Mouse (Mus musculus) R1 (cell line): ENCODE results near the gene Idh1.

Source experiments
- DNase-seq: peaks from one replicate; pipeline ENCODE4 v3.0.0-alpha.2; 2018; ENCODE audit warnings: low read depth, low spot score

Gene Idh1

DNA sequence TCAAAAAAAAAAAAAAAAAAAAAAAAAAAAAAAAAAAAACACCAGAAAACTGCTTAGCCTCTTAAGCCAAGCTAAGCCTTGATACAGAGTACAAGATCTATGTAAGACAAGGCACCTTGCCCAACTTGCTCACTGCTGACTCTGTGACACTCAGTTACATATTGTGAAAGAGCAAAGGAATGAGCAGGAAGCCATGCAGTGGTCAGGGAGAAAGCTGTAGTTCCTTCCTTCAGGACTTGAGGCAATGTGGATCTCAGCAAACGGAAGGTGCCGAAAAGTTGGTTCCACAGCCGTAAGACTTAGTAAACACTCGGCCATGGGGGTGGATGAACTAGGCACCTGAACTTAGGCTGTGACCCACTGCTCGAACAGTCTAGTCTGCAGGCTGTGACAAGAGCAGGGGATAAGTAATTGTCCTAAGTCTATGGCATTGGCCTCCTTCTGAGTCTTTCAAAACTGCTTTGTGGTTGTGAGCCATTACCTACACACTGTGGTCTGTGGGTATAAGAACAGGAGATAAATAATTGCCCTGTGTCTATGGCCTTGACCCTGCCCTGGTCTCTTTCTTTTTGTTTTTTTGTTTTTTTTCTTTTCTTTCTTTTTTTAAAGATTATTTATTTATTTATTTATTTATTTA lies 72.6 kb downstream of the Idh1 start:
- DNase-seq, result no peak

DNA sequence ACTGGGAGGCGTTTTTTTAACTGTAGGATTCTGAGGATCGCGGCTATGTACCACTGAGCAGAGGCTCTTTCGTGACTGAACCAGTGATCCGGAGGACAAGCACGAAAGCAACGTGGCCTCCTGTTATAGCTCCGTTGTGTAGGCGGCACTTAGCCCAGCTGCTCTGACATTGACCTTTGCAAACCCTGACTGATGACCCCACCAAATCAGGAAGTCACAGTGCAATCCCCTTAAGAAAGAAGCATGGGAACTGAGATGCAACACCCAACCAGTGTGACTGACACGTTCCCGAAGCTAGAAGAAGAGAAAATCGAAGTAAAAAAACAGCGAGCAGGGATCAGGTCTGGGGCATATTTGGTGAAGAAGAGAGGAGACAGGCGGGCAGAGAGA lies 73.5 kb downstream of the Idh1 start:
- DNase-seq, result no peak

DNA sequence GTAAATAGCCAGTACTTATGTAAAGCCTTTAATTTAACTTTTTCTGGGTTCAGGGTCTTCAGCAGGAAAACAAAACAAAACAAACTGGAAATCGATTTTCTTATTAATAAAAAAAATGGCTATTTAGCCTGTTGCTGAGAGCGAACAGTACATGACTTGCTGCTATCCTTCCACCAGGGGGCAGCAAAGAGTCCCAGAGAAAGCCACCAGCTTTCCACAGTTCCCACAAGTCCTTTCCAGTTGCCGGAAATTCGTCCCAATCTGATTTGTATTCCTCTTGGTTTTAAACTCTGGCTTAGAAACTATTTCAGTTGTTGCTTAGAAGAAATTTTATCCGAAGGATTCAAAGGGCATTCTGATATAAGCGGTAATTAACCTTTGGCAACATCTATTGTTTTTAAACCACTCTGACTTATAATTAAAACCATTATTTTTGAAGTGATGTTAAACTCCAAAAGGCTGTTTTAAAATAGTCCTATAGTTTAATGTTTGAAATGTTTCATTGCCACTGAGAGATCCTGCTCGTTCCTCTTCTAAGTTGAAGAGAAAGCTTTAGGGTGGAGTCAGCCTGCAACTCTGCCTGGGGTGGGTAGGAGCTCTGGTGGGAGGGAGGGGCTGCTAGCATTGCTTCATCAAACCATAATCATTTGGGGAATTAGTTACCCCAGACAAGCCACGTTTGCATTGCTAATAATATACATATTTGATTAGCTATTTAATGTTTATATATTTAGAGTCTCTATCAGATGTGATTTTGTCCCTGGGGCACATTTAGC lies 74.1 kb downstream of the Idh1 start:
- peak; percentile 92 for DNase-seq

DNA sequence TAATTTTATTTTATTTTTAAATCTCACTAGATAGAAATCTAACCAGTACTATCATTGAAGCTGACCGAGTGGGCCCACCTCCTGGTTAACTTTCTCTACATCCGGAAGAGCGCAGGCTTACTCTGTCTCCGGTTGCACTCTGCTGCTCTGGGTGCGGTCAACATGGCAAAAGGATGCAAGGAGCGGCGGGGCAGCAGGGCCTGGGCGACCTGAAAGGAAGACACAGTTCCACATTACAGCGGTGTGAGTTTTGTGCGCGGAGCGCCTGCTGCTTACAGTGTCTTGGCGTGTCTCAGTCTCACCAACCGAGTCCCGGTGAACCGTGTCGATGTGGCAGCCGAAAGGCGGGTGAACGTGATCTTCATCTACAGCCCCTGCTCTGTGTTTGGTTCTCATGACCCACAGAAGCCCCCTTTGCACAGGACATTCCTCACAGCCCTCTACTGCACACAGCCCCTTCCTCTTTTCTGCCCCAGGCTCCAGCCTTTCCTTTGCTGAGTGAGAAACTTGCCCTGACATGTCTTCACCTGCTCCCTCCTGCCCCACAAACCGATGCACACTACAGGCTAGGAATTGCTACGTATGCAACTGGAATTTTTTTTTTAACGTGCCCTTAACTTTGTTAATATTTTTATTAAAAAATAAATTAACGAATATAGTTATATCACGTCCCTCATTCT lies 76.4 kb downstream of the Idh1 start:
- DNase-seq, result peak; percentile 80

DNA sequence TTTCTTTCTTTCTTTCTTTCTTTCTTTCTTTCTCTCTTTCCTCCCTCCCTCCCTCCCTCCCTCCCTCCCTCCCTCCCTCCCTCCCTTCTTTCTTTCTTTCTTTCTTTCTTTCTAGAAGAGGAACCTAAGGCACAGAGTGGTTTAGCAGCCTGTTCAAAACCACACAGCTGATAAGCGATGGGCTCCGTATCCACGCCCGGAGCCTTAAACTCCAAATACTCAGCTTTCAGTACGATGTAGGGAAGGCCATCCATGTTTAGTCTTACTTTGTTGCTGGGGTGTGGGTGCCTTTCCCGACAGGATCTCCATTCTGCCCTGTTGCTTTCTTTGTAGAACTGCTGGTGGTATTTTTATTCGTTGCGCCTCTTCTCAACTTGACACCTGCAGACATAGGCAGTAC lies 77.1 kb downstream of the Idh1 start:
- no peak for DNase-seq
